Mouse (Mus musculus) MEL (cell line): ENCODE data around the gene Cmklr1. TPM values are rescaled to one million over a fixed set of nuclear protein-coding genes. Genes with fewer than 3 reads are reported as not detected.

Experiments
- DNase-seq: peaks from one replicate; pipeline ENCODE4 v3.0.0; 2011; ENCODE audit warnings: low read depth, low spot score
- H3K27ac ChIP-seq: 2 replicates; pipeline ENCODE4 v1.5.1; 2012; ENCODE audit warnings: low read depth, mild to moderate bottlenecking, control low read depth, low read length, moderate library complexity; ENCODE audit not compliant: control insufficient read depth
- H3K27me3 ChIP-seq, 2 experiments: fragments of 150-350 bp in 1 of 2; sonication (generic) in 1 of 2; 2 replicates each; pipeline ENCODE4 v1.6.1; 2012; ENCODE audit warnings: low read length in 2 of 2, mild to moderate bottlenecking in 2 of 2, improper control_type of control experiment in 1 of 2, moderate library complexity in 1 of 2; ENCODE audit not compliant: insufficient read depth in 2 of 2, control insufficient read depth in 1 of 2
- H3K36me3 ChIP-seq, 2 experiments: 2 replicates each; pipeline ENCODE4 v1.6.1; 2012 to 2014; ENCODE audit warnings: low read length in 2 of 2, improper control_type of control experiment in 1 of 2, inconsistent platforms in 1 of 2, mild to moderate bottlenecking in 1 of 2; ENCODE audit not compliant: insufficient read depth in 2 of 2, control insufficient read depth in 1 of 2
- H3K4me1 ChIP-seq, 2 experiments: fragments of 150-350 bp in 1 of 2; sonication (generic) in 1 of 2; 2 replicates each; pipeline ENCODE4 v1.6.1; 2012; ENCODE audit warnings: low read length in 2 of 2, improper control_type of control experiment in 1 of 2, mild to moderate bottlenecking in 1 of 2; ENCODE audit not compliant: insufficient read depth in 2 of 2, control insufficient read depth in 1 of 2
- H3K4me3 ChIP-seq, 2 experiments: fragments of 150-350 bp in 1 of 2; sonication (generic) in 1 of 2; 2 replicates each; pipeline ENCODE4 v1.5.1; 2012; ENCODE audit warnings: low read depth in 2 of 2, low read length in 2 of 2, mild to moderate bottlenecking in 2 of 2, moderate library complexity in 2 of 2, control low read depth in 1 of 2, improper control_type of control experiment in 1 of 2; ENCODE audit not compliant: control insufficient read depth in 1 of 2, insufficient read depth in 1 of 2
- H3K79me2 ChIP-seq: 2 replicates; pipeline ENCODE4 v1.6.1; 2012; ENCODE audit warnings: mild to moderate bottlenecking, low read length, moderate library complexity; ENCODE audit not compliant: control insufficient read depth, poor library complexity, insufficient read depth
- H3K9ac ChIP-seq: 2 replicates; pipeline ENCODE4 v1.6.1; 2012; ENCODE audit warnings: low read depth, mild to moderate bottlenecking, control low read depth, low read length, moderate library complexity; ENCODE audit not compliant: control insufficient read depth, poor library complexity, severe bottlenecking
- H3K9me3 ChIP-seq: fragments of 150-350 bp; sonication (generic); replicated peaks from 2 replicates; pipeline ENCODE4 v1.6.1; 2012; ENCODE audit warnings: mild to moderate bottlenecking, low read length, improper control_type of control experiment, moderate library complexity; ENCODE audit not compliant: insufficient read depth
- BHLHE40 ChIP-seq: IDR thresholded peaks from 2 replicates; pipeline ENCODE4 v1.6.1; 2012; ENCODE audit warnings: low read depth, mild to moderate bottlenecking, inconsistent platforms, low read length, improper control_type of control experiment, borderline replicate concordance
- CTCF ChIP-seq, 3 experiments: IDR thresholded peaks in 2 of 3; conservative IDR thresholded peaks in 1 of 3; 2 replicates each; pipeline ENCODE4 v1.5.1; 2011 to 2012; ENCODE audit warnings: low read length in 3 of 3, low read depth in 2 of 3, mild to moderate bottlenecking in 2 of 3, improper control_type of control experiment in 1 of 3, inconsistent platforms in 1 of 3, mixed read lengths in 1 of 3, moderate library complexity in 1 of 3; ENCODE audit not compliant: control insufficient read depth in 1 of 3, insufficient read depth in 1 of 3, poor library complexity in 1 of 3, severe bottlenecking in 1 of 3
- ELF1 ChIP-seq: IDR thresholded peaks from 2 replicates; pipeline ENCODE4 v1.6.1; 2014; ENCODE audit warnings: low read depth, mild to moderate bottlenecking, inconsistent platforms, low read length, improper control_type of control experiment, moderate library complexity
- EP300 ChIP-seq, 2 experiments: IDR thresholded peaks; 2 replicates each; pipeline ENCODE4 v1.6.1; 2011; ENCODE audit warnings: improper control_type of control experiment in 2 of 2, low read length in 2 of 2, low read depth in 1 of 2, mild to moderate bottlenecking in 1 of 2
- ETS1 ChIP-seq: IDR thresholded peaks from 2 replicates; pipeline ENCODE4 v1.6.1; 2012; ENCODE audit warnings: low read depth, mild to moderate bottlenecking, inconsistent platforms, low read length, improper control_type of control experiment, moderate library complexity
- GATA1 ChIP-seq: IDR thresholded peaks from 2 replicates; pipeline ENCODE4 v1.6.1; 2011; ENCODE audit warnings: low read depth, low read length, improper control_type of control experiment
- JUND ChIP-seq: IDR thresholded peaks from 2 replicates; pipeline ENCODE4 v1.6.1; 2011; ENCODE audit warnings: low read depth, mild to moderate bottlenecking, improper control_type of control experiment, low read length
- MAFK ChIP-seq: IDR thresholded peaks from 2 replicates; pipeline ENCODE4 v1.6.1; 2011; ENCODE audit warnings: low read depth, mild to moderate bottlenecking, low read length, improper control_type of control experiment, borderline replicate concordance
- MAX ChIP-seq: IDR thresholded peaks from 2 replicates; pipeline ENCODE4 v1.6.1; 2011; ENCODE audit warnings: low read length, improper control_type of control experiment
- MAZ ChIP-seq: IDR thresholded peaks from 2 replicates; pipeline ENCODE4 v1.6.1; 2012; ENCODE audit warnings: low read depth, mild to moderate bottlenecking, inconsistent platforms, low read length, improper control_type of control experiment
- MXI1 ChIP-seq: IDR thresholded peaks from 2 replicates; pipeline ENCODE4 v1.6.1; 2011; ENCODE audit warnings: mild to moderate bottlenecking, low read depth, low read length, improper control_type of control experiment
- MYC ChIP-seq: IDR thresholded peaks from 2 replicates; pipeline ENCODE4 v1.6.1; 2011; ENCODE audit warnings: low read depth, mild to moderate bottlenecking, low read length, improper control_type of control experiment, moderate library complexity
- POLR2AphosphoS5 ChIP-seq: IDR thresholded peaks from 2 replicates; pipeline ENCODE4 v1.6.1; 2012; ENCODE audit warnings: low read depth, borderline replicate concordance, mild to moderate bottlenecking, inconsistent platforms, low read length, moderate library complexity, mixed read lengths
- RCOR1 ChIP-seq: IDR thresholded peaks from 2 replicates; pipeline ENCODE4 v1.6.1; 2012; ENCODE audit warnings: low read depth, mild to moderate bottlenecking, inconsistent platforms, low read length, improper control_type of control experiment
- TAL1 ChIP-seq: IDR thresholded peaks from 2 replicates; pipeline ENCODE4 v1.6.1; 2012; ENCODE audit warnings: mild to moderate bottlenecking, inconsistent platforms, low read length, moderate library complexity, mixed read lengths
- TBP ChIP-seq: IDR thresholded peaks from 2 replicates; pipeline ENCODE4 v1.8.0; 2011; ENCODE audit warnings: low read depth, low read length, improper control_type of control experiment
- UBTF ChIP-seq: IDR thresholded peaks from 2 replicates; pipeline ENCODE4 v1.6.1; 2012; ENCODE audit warnings: low read depth, mild to moderate bottlenecking, inconsistent platforms, low read length, improper control_type of control experiment, moderate library complexity, borderline replicate concordance; ENCODE audit not compliant: insufficient read depth
- USF1 ChIP-seq: IDR thresholded peaks from 2 replicates; pipeline ENCODE4 v1.6.1; 2014; ENCODE audit warnings: low read depth, mild to moderate bottlenecking, inconsistent platforms, low read length, improper control_type of control experiment, moderate library complexity
- USF2 ChIP-seq, 2 experiments: IDR thresholded peaks; 2 replicates each; pipeline ENCODE4 v1.6.1; 2011 to 2012; ENCODE audit warnings: improper control_type of control experiment in 2 of 2, low read length in 2 of 2, borderline replicate concordance in 1 of 2, inconsistent platforms in 1 of 2, low read depth in 1 of 2, mild to moderate bottlenecking in 1 of 2; ENCODE audit not compliant: insufficient read depth in 1 of 2
- ZC3H11A ChIP-seq: IDR thresholded peaks from 2 replicates; pipeline ENCODE4 v1.6.1; 2012; ENCODE audit warnings: low read depth, mild to moderate bottlenecking, inconsistent platforms, low read length, improper control_type of control experiment
- ZKSCAN1 ChIP-seq: IDR thresholded peaks from 2 replicates; pipeline ENCODE4 v1.6.1; 2012; ENCODE audit warnings: low read depth, mild to moderate bottlenecking, inconsistent platforms, low read length, improper control_type of control experiment, moderate library complexity
- ZMIZ1 ChIP-seq: IDR thresholded peaks from 2 replicates; pipeline ENCODE4 v1.6.1; 2012; ENCODE audit warnings: low read depth, mild to moderate bottlenecking, inconsistent platforms, low read length, improper control_type of control experiment, moderate library complexity
- polyA plus RNA-seq, 2 experiments: library from polyadenylated mRNA; stranded (reverse) in 1 of 2; unstranded in 1 of 2; fragments of >175 nt in 1 of 2; fragments of >200 nt in 1 of 2; gene quantifications; 2 replicates each; pipeline versions ENCODE4 v1.2.1 to v1.2.4; 2012; ENCODE audit warnings: low replicate concordance in 2 of 2, low read depth in 1 of 2; ENCODE audit not compliant: insufficient read length in 2 of 2, insufficient read depth in 1 of 2, missing spikeins in 1 of 2
- total RNA-seq: library from RNA; depleted of rRNA; stranded (reverse); fragments of 300-350 nt; gene quantifications from 2 replicates; pipeline ENCODE4 v1.2.3, GENCODE M21; 2012

Cmklr1 gene
- total and polyA plus RNA-seq, 3 experiments = not detected

- DNase-seq = no peak
- TF ChIP-seq MAFK (no peak), TBP (no peak), ELF1 (no peak), MAZ (no peak), MYC (no peak), POLR2AphosphoS5 (no peak), UBTF (no peak), MXI1 (no peak), ZMIZ1 (no peak), JUND (no peak), RCOR1 (no peak), ZKSCAN1 (no peak), USF2 (IDR thresholded peaks at IDR 0.05; ENCODE audit: borderline replicate concordance in 1 of 2, insufficient read depth in 1 of 2, low read depth in 1 of 2, low read length in 2 of 2) (no peak), ETS1 (no peak), ZC3H11A (no peak), MAX (no peak), EP300 (IDR thresholded peaks at IDR 0.05; ENCODE audit: low read depth in 1 of 2, low read length in 2 of 2) (no peak), BHLHE40 (no peak)
- Histone ChIP-seq H3K9ac (no peak overlapping the region), H3K27me3 (no peaks in the 10 kb centered on the region), H3K79me2 (no peaks in the 10 kb centered on the region), H3K27ac (no peak overlapping the region), H3K36me3 (no peaks in the 10 kb centered on the region), H3K4me1 (no peaks in the 10 kb centered on the region), H3K4me3 (no peak overlapping the region), H3K9me3 (no peaks in the 10 kb centered on the region)
Measured at GRCm38 (mm10) chr5:113635861-113636565, 14.2 kb downstream of the Cmklr1 start.

- no peaks in the 10 kb centered on the region for H3K79me2 ChIP-seq
- no peak for TF ChIP-seq TAL1
- no peak for TF ChIP-seq UBTF
- no peak for TF ChIP-seq ZKSCAN1
- no peak for TF ChIP-seq BHLHE40
- TF ChIP-seq ELF1 = no peak
- no peak for TF ChIP-seq USF1
- no peak for TF ChIP-seq CTCF (IDR thresholded peaks at IDR 0.05 in 2 of 3, conservative IDR thresholded peaks at IDR 0.05 in 1 of 3; ENCODE audit: control insufficient read depth in 1 of 3, insufficient read depth in 1 of 3, low read depth in 2 of 3, low read length in 3 of 3, poor library complexity in 1 of 3, severe bottlenecking in 1 of 3)
- no peak for TF ChIP-seq POLR2AphosphoS5
- no peak for TF ChIP-seq GATA1
- no peaks in the 10 kb centered on the region for H3K9me3 ChIP-seq
- no peaks in the 10 kb centered on the region for H3K27me3 ChIP-seq
- no peak overlapping the region for H3K9ac ChIP-seq
- H3K36me3 ChIP-seq = no peaks in the 10 kb centered on the region
- DNase-seq = no peak
- no peak overlapping the region for H3K27ac ChIP-seq
- H3K4me1 ChIP-seq = no peaks in the 10 kb centered on the region
- H3K4me3 ChIP-seq = no peak overlapping the region
Measured at GRCm38 (mm10) chr5:113634887-113635610, 15.2 kb downstream of the Cmklr1 start.
